Mouse (Mus musculus) v-Abl transformed pro-B cells (cell line): ENCODE measurements at regions not wholly inside any gene's neighbourhood (a gene's known extent, or its start where the extent isn't known, plus 50 kb on each side); places are given as distances from the start of the nearest gene placed in this dataset.

Source experiments
- in situ Hi-C, 2 experiments: fragments of 400-800 bp; cut with MboI; formaldehyde crosslinking; loops; one replicate each; pipeline ENCODE4 v1.15.1; 2025; ENCODE audit not compliant: unreplicated experiment in 2 of 2

- in situ Hi-C loops: no loop called here
These were observed 143.6 kb upstream of the Ankrd55 start for GRCm38 (mm10) chr13:112144393-112145348.

- in situ Hi-C loops: no loop called here
These were observed 135.4 kb upstream of the Ankrd55 start for GRCm38 (mm10) chr13:112152614-112153550.

GRCm38 (mm10) chr13:112153681-112154127 lies 134.5 kb upstream of the Ankrd55 start:
- in situ Hi-C loops: no loop called here

- in situ Hi-C loops: no loop called here
These were observed 128.7 kb upstream of the Ankrd55 start for GRCm38 (mm10) chr13:112159430-112160172.

- in situ Hi-C loops: no loop called here
These were observed 128.0 kb upstream of the Ankrd55 start for GRCm38 (mm10) chr13:112160173-112160641.

GRCm38 (mm10) chr13:112160726-112161125 lies 127.5 kb upstream of the Ankrd55 start:
- in situ Hi-C loops: no loop called here

- in situ Hi-C loops: no loop called here
These were observed 126.4 kb upstream of the Ankrd55 start for GRCm38 (mm10) chr13:112161886-112162285.

GRCm38 (mm10) chr13:112165921-112166320 lies 122.3 kb upstream of the Ankrd55 start:
- in situ Hi-C loops: no loop called here

- in situ Hi-C loops: no loop called here
These were observed 121.9 kb upstream of the Ankrd55 start for GRCm38 (mm10) chr13:112166338-112166802.

GRCm38 (mm10) chr13:112168468-112168867 lies 119.8 kb upstream of the Ankrd55 start:
- in situ Hi-C loops: no loop called here

GRCm38 (mm10) chr13:112170872-112171271 lies 117.4 kb upstream of the Ankrd55 start:
- in situ Hi-C loops: no loop called here

- in situ Hi-C loops: no loop called here
These were observed 116.1 kb upstream of the Ankrd55 start for GRCm38 (mm10) chr13:112171940-112172715.

- in situ Hi-C loops: no loop called here
These were observed 114.3 kb upstream of the Ankrd55 start for GRCm38 (mm10) chr13:112173973-112174372.

GRCm38 (mm10) chr13:112178031-112178430 lies 110.2 kb upstream of the Ankrd55 start:
- in situ Hi-C loops: no loop called here

GRCm38 (mm10) chr13:112183996-112184395 lies 104.3 kb upstream of the Ankrd55 start:
- in situ Hi-C loops: no loop called here

GRCm38 (mm10) chr13:112185116-112185515 lies 103.1 kb upstream of the Ankrd55 start:
- in situ Hi-C loops: no loop called here

- in situ Hi-C loops: no loop called here
These were observed 101.0 kb upstream of the Ankrd55 start for GRCm38 (mm10) chr13:112187226-112187625.

- in situ Hi-C loops: no loop called here
These were observed 99.9 kb upstream of the Ankrd55 start for GRCm38 (mm10) chr13:112188313-112188712.

GRCm38 (mm10) chr13:112188741-112189476 lies 99.3 kb upstream of the Ankrd55 start:
- in situ Hi-C loops: no loop called here
